Mouse (Mus musculus) lung, postnatal 0 days (tissue): ENCODE results near the gene Aff3.

Experiments
- CTCF ChIP-seq: IDR thresholded peaks from 2 replicates; pipeline ENCODE4 v1.5.1; 2016; ENCODE audit warnings: antibody characterized with exemption, mild to moderate bottlenecking
- EP300 ChIP-seq: IDR thresholded peaks from 2 replicates; pipeline ENCODE4 v1.6.1; 2016; ENCODE audit warnings: antibody characterized with exemption, mild to moderate bottlenecking, control low read depth

DNA sequence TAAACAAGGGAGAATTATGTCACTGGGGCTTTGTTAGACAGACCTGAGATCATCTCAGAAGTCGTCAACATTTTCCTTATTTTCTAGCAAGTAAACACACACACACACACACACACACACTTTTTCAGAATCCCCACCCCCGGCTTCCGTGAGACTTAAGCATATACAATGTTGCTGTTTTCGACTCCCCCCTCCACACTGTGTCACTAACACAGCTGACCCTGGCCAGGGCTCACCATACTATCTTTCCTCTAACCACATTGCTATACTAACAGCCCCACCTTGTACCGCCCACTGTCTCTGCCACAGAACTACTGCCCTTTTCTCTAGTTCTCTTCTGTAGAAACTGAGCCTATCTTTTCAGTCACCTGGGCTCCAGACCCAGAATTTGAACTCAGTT, 136.1 kb downstream of the Aff3 start:
- TF ChIP-seq CTCF (no peak), EP300 (no peak)
